Mouse (Mus musculus) neural tube, embryonic 15.5 days (tissue): ENCODE data around the gene Cacna1c. TPM values are rescaled to one million over a fixed set of nuclear protein-coding genes. Genes with fewer than 3 reads are reported as not detected.

Experiments
- ATAC-seq: fragments of 200-750 bp; cut with Nextera tagmentation; 2 replicates; pipeline ENCODE4 v1.8.0; 2017; ENCODE audit warnings: mild to moderate bottlenecking, moderate TSS enrichment, moderate library complexity; ENCODE audit not compliant: low FRiP score
- H3K27ac ChIP-seq: fragments of 300-500 bp; sonication (generic); replicated peaks from 2 replicates; pipeline ENCODE4 v1.5.1; 2015; ENCODE audit warnings: mild to moderate bottlenecking, inconsistent platforms
- H3K27me3 ChIP-seq: fragments of 300-500 bp; sonication (generic); replicated peaks from 2 replicates; pipeline ENCODE4 v1.6.1; 2015; ENCODE audit warnings: inconsistent platforms
- H3K36me3 ChIP-seq: fragments of 300-500 bp; sonication (generic); 2 replicates; pipeline ENCODE4 v1.6.1; 2015; ENCODE audit warnings: inconsistent platforms
- H3K4me1 ChIP-seq: fragments of 300-500 bp; sonication (generic); 2 replicates; pipeline ENCODE4 v1.6.1; 2015; ENCODE audit warnings: inconsistent platforms
- H3K4me2 ChIP-seq: fragments of 300-500 bp; sonication (generic); 2 replicates; pipeline ENCODE4 v1.6.1; 2015; ENCODE audit warnings: inconsistent platforms, mild to moderate bottlenecking, moderate library complexity
- H3K4me3 ChIP-seq: fragments of 300-500 bp; sonication (generic); replicated peaks from 2 replicates; pipeline ENCODE4 v1.5.1; 2015; ENCODE audit warnings: mild to moderate bottlenecking, inconsistent platforms
- H3K9ac ChIP-seq: fragments of 300-500 bp; sonication (generic); replicated peaks from 2 replicates; pipeline ENCODE4 v1.6.1; 2015; ENCODE audit warnings: mild to moderate bottlenecking, inconsistent platforms
- H3K9me3 ChIP-seq: fragments of 300-500 bp; sonication (generic); replicated peaks from 2 replicates; pipeline ENCODE4 v1.6.1; 2016; ENCODE audit warnings: inconsistent platforms
- WGBS: fragments of 180-500 bp; shearing (Covaris S2); methylation state at CpG from one replicate; pipeline ENCODE4 v1.1.7; 2015; ENCODE audit warnings: mixed read lengths; 5-methylcytosine and 5-hydroxymethylcytosine counted together
- polyA plus RNA-seq: library from polyadenylated mRNA; unstranded; fragments of >200 nt; fragmentation: Nextera tagmentation; extraction: Ambion mirVana; gene quantifications from 2 replicates; pipeline ENCODE4 v1.2.1, GENCODE M21; 2015

Cacna1c gene
- polyA plus RNA-seq, 1 experiment from 2014 or later: 7.4 TPM

DNA sequence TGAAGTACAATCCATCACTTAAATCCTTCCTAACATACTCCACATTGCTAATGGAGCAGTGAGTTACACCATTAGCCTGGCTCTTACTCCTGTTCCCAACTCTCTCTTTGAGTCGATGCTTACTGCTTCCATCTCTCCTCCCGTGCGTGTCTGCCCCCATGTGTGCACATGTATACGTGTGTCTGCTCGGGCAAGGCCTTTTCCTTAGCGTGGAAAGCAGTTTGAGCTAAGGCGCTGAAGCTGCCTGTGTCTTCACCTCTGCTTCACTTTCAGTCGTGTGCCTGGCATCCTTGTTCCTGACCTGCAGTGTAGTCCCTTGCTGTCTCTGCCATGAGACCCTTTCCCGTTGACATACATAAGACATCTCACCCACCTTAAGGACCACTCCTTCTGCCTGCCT, 14.0 kb downstream of the Cacna1c start:
- Histone ChIP-seq H3K27me3 (no peaks in the 10 kb centered on the region), H3K9me3 (no peaks in the 10 kb centered on the region), H3K4me3 (no peak overlapping the region), H3K9ac (no peak overlapping the region), H3K4me2 (no peak overlapping the region), H3K27ac (no peak overlapping the region), H3K36me3 (peaks cover 12% of the 10 kb centered on the region), H3K4me1 (peaks cover 9% of the 10 kb centered on the region)
- 91% methylated on average over 9 of the region's 9 CpGs for WGBS
- ATAC-seq: no peak

DNA sequence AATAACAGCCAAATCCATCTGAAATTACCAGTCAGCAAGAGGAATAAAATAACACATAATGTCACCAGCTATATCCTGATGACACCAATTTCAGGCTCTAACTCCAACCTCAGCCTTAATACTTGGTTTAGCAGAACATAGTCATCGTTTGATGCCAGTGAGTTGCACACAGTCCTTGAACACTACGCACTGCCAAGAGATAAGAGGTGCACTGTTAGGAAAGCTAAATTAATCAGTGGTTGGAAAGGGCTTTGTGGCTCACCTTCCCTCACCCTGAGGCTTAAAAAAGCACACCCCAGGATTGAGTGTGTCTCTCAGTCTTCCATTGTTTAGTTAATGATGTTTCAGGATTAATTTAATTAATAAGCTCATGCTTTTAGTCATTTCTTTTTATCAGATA, 16.0 kb downstream of the Cacna1c start:
- no peak for ATAC-seq
- Histone ChIP-seq H3K4me1 (peaks cover 22% of the 10 kb centered on the region), H3K4me2 (no peak overlapping the region), H3K9me3 (no peaks in the 10 kb centered on the region), H3K36me3 (peaks cover 7% of the 10 kb centered on the region), H3K27me3 (no peaks in the 10 kb centered on the region), H3K9ac (no peak overlapping the region), H3K4me3 (no peak overlapping the region), H3K27ac (no peak overlapping the region)
- WGBS: 97% methylated on average over 2 of the region's 2 CpGs

DNA sequence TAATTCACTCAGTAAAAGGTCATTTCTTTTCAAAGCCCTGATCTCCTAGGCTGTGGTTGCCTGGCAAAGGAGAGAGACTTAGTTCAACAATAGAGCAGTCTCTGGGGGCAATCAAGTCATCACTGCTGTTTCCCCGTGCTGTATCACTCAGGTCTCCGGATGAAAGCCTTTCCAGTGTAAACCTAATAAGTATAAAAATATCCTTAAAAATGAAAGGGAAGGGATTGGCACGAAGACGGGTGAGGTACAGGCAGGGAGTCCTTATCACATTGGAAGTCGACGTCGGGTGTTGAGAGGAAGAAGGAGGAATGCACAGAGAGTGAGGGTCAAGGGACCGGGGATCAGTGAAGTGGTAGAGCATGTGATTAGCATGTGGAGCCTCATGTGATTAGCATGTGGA, 19.1 kb downstream of the Cacna1c start:
- Histone ChIP-seq H3K27me3 (no peaks in the 10 kb centered on the region), H3K4me3 (no peak overlapping the region), H3K9ac (no peak overlapping the region), H3K27ac (no peak overlapping the region), H3K36me3 (no peaks in the 10 kb centered on the region), H3K4me2 (peak overlapping the region; percentile 70), H3K9me3 (no peaks in the 10 kb centered on the region), H3K4me1 (peaks cover 27% of the 10 kb centered on the region)
- 14% methylated on average over 8 of the region's 8 CpGs for WGBS
- ATAC-seq: no peak

DNA sequence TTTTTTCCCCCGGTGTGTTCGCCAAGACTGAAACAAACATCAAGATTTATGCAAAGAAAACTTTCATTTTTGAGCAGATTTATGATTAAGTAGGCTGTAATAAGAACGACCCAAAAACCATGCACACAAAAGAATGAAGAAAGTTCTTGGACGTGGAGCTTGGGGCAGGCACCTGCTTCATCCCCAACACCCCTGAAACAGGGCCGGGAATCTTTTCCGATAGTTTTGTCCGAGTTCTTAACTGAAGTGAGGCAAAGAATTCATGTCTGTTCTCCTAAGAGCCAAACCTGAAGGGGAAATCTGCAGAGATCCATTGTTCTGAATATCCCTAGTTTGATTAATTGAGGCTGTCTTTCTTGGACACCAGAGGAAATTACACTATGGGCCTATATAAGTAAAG, 20.1 kb downstream of the Cacna1c start:
- no peak overlapping the region for H3K9ac ChIP-seq
- H3K4me1 ChIP-seq: peaks cover 27% of the 10 kb centered on the region
- peak overlapping the region; percentile 93 for H3K4me3 ChIP-seq
- H3K27me3 ChIP-seq: no peaks in the 10 kb centered on the region
- WGBS: 50% methylated on average over 7 of the region's 7 CpGs
- H3K27ac ChIP-seq: peak overlapping the region; percentile 96; the same call in 1 of the 2 replicates
- H3K36me3 ChIP-seq: no peaks in the 10 kb centered on the region
- ATAC-seq: no peak
- H3K4me2 ChIP-seq: peak overlapping the region; percentile 70
- no peaks in the 10 kb centered on the region for H3K9me3 ChIP-seq

DNA sequence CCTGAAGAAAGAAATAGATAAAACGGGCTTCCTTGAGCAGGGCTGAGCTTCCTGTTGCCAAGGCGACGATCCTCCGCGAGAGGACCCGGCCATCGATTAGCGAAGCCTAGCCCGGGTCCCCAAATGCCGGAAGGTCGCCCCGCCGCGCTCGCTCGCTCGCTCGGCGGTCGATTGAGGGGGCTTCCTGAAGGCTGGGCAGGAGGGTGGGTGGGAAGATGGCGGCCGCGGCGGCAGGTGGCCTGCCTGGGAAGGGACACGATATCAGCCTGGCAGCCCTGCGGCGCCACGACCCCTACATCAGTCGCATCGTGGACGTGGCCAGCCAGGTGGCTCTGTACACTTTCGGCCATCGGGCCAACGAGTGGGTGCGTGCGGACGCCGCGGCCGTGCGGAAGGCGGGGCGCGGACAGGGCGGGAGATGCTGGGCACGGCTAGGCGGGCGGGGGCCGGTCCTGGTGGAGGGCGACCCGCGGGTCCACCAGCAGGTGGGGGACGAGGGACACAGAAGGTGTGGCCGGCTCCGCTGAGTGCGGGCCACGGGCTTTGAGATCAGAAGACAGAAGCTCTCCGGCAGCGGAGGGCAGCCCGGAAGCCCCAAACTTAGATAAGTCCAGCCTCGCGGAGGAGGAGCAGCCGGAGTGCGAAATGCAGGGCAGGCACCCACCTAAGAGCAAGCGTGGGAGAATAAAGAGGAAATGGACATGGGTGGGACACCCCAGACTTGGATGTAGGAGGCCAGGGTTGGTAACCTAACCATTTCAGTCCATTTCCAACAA, 21.0 kb downstream of the Cacna1c start, which contains the start of gene Dcp1b:
Gene Dcp1b, plus strand, starts transcription at position 176 of the 776 bp plus-strand sequence.
- H3K27me3 ChIP-seq: no peaks in the 10 kb centered on the region
- peak within 1 kb of the TSS; percentile 83 for H3K9ac ChIP-seq
- H3K4me2 ChIP-seq: peak within 1 kb of the TSS; percentile 70
- no peaks in the 10 kb centered on the region for H3K36me3 ChIP-seq
- whole genome bisulfite sequencing: under 1% methylated on average over 65 of the region's 65 CpGs
- H3K4me3 ChIP-seq: peak within 1 kb of the TSS; percentile 93
- ATAC-seq: peak; percentile 95
- peak within 1 kb of the TSS; percentile 96 for H3K27ac ChIP-seq
- no peaks in the 10 kb centered on the region for H3K9me3 ChIP-seq
- H3K4me1 ChIP-seq: peaks cover 27% of the 10 kb centered on the region

DNA sequence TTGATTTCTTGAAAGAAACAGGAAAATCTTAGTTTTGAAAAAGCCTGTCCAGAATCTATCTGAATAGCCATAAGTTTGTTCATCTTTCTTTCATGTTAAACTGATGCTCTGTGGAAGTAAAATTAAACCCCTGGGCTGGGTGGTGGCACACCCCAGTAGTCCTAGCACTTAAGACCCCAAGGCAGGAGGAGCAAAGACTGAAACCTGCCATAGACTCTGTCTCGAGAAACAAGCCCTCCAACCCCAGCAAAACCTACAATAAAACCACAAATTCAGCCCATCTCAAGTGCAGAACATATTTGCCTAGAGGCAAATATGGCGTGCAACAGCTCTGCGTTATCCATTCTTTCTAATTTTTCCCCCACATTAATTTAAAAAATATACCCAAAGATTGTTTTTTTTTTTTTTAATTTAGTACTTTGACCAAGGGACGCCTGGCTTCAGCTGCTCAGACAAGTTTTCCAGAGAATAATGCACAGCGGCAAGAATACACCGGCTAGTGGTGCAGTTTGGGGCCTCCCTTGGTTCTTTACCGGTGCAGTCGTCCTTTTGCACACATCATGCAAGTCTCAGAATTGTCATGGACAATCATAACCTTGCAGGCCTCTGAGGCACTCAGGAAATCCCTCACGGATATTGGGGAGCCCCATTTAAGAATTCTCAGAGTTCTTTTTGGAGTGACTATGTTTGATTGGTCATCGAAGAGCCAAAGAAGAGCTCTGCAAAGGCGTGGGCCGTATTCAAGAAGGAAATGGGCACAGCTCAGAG, 21.7 kb downstream of the Cacna1c start:
- H3K27ac ChIP-seq: peak overlapping the region; percentile 96
- no peaks in the 10 kb centered on the region for H3K27me3 ChIP-seq
- H3K36me3 ChIP-seq: no peaks in the 10 kb centered on the region
- H3K4me2 ChIP-seq: peak overlapping the region; percentile 70
- H3K9ac ChIP-seq: no peak overlapping the region; the same call in 1 of the 2 replicates
- ATAC-seq: peak; percentile 16; the same call in 1 of the 2 replicates
- 52% methylated on average over 12 of the region's 12 CpGs for WGBS
- H3K4me3 ChIP-seq: peak overlapping the region; percentile 93
- peaks cover 27% of the 10 kb centered on the region for H3K4me1 ChIP-seq
- H3K9me3 ChIP-seq: no peaks in the 10 kb centered on the region

DNA sequence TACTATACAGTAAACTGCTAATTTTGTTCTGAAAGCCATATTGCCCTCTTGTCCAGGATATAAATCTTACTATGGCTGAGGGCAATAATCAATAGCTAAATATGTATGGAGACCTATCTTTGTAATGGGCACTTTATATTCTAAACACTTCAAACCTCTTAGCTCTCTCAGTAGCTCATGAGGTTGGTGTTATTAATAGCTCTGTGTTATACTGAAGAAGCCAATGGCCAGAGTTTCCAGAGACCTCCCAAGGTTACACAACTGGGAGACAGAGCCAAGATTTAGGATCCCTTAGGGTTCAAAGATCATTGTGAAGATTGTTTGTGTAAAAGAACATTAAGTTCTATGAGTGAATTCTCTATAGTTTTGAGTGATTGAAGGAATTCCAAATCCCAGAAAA, 30.5 kb downstream of the Cacna1c start:
- H3K36me3 ChIP-seq: no peaks in the 10 kb centered on the region
- no peaks in the 10 kb centered on the region for H3K9me3 ChIP-seq
- ATAC-seq: no peak
- H3K4me2 ChIP-seq: no peak overlapping the region
- no peak overlapping the region for H3K27ac ChIP-seq
- H3K9ac ChIP-seq: no peak overlapping the region
- no peaks in the 10 kb centered on the region for H3K4me1 ChIP-seq
- no peaks in the 10 kb centered on the region for H3K27me3 ChIP-seq
- H3K4me3 ChIP-seq: no peak overlapping the region

DNA sequence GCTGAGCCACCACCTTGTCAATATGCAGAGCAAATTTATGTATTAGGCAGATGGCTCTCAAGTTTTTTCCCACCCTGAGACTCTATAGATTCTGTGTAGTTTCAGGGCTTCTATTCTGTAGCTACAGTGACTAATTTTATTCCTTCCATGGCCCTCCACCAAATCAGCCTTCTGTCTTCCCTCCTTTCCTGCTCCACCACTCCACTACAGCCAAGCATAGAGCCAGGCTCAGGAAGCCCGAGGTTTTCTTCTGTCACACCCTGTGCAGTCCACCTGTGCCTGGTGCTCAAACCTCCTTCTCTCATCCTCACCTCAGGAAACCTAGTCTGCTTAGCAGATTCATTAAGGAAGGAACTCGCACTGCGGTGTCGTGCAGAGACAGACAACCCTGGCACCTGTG, 51.1 kb downstream of the Cacna1c start:
- Histone ChIP-seq H3K4me3 (no peak overlapping the region), H3K4me2 (no peak overlapping the region), H3K9ac (no peak overlapping the region), H3K9me3 (no peaks in the 10 kb centered on the region), H3K4me1 (no peaks in the 10 kb centered on the region), H3K27me3 (no peaks in the 10 kb centered on the region), H3K27ac (no peak overlapping the region), H3K36me3 (no peaks in the 10 kb centered on the region)
- ATAC-seq: no peak
- 66% methylated on average over 4 of the region's 4 CpGs for WGBS

DNA sequence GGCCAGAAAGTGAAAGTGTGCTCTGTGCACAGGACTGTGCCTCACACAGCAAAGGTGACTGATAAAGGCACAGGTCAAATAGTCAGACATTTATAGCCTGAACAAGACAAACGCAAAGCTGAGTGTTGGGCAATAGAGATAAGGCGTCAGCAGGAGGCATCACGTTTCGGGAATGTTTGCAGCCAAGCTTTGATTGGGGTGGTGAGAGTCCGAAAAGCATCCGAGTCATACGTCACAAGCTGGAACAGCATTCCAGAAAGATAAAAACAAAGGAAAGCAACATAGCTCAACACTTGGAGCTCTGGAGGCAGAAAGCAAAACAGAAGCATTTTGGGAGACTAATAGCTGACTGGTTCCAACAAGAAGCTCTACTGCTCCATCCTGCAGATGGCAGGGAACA, 56.7 kb downstream of the Cacna1c start:
- H3K9ac ChIP-seq: no peak overlapping the region
- ATAC-seq: no peak
- H3K9me3 ChIP-seq: no peaks in the 10 kb centered on the region
- H3K4me2 ChIP-seq: no peak overlapping the region
- H3K27me3 ChIP-seq: no peaks in the 10 kb centered on the region
- no peak overlapping the region for H3K4me3 ChIP-seq
- H3K27ac ChIP-seq: no peak overlapping the region
- no peaks in the 10 kb centered on the region for H3K36me3 ChIP-seq
- 68% methylated on average over 7 of the region's 7 CpGs for WGBS
- H3K4me1 ChIP-seq: 0 out of 2 replicates have a peak, but pooled peaks cover 2% of the 10 kb centered on the region

DNA sequence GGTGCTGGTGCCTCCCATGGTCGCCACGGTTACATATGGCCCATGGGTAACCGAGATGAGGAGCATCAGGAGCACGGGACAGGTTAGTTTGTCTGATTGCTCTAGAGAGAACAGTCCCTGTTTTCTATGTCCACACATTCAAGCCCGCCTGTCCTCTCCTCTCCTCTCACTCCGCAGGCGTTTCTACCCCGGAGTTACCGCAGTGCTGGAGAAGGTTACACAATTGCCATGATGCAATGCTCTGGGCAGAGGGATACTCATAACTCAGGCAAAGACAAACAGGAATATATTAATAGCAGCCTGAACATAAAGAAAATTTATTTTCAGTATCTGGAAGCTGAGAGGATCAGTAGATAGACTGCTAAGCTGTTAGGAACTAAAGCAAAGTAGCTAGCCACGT, 58.5 kb downstream of the Cacna1c start:
- ATAC-seq: no peak
- Histone ChIP-seq H3K27ac (no peak overlapping the region), H3K4me3 (no peak overlapping the region), H3K4me1 (0 out of 2 replicates have a peak, but pooled peaks cover 2% of the 10 kb centered on the region), H3K4me2 (no peak overlapping the region), H3K36me3 (no peaks in the 10 kb centered on the region), H3K9me3 (no peaks in the 10 kb centered on the region), H3K27me3 (no peaks in the 10 kb centered on the region), H3K9ac (no peak overlapping the region)
- WGBS: 79% methylated on average over 10 of the region's 10 CpGs

DNA sequence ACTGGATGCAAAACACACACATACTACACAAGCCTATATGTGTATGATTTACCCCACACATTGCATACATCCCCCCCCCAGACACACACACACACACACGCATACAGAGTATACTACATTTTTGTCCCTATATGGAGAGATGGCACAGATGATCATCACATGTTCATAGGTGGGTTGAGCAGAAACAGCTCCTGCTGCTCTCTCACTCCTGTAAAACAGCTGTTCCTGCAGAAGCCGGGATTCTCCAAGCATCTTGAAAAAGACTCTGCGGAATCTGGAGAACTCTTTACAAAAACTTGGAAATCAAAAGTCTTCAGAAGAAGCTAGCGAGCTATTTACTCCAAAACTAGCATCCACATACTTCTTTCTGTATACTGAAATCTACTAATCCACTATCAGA, 63.4 kb downstream of the Cacna1c start:
- no peaks in the 10 kb centered on the region for H3K27me3 ChIP-seq
- peaks cover 21% of the 10 kb centered on the region for H3K4me1 ChIP-seq
- no peak overlapping the region for H3K4me3 ChIP-seq
- H3K4me2 ChIP-seq: no peak overlapping the region
- no peak for ATAC-seq
- H3K27ac ChIP-seq: no peak overlapping the region
- 93% methylated on average over 4 of the region's 4 CpGs for WGBS
- H3K9me3 ChIP-seq: no peaks in the 10 kb centered on the region
- H3K9ac ChIP-seq: no peak overlapping the region
- no peaks in the 10 kb centered on the region for H3K36me3 ChIP-seq
